Mouse (Mus musculus) liver, embryonic 14.5 days (tissue): ENCODE data around the gene Spic. TPM values are rescaled to one million over a fixed set of nuclear protein-coding genes. Genes with fewer than 3 reads are reported as not detected.
"Not testable (repeated sequence)": the region's sequence is repeated elsewhere in the genome, so short reads cannot be mapped to it uniquely, and the experiment has no call there.

ENCODE experiments used
- ATAC-seq: fragments of 200-750 bp; cut with Nextera tagmentation; 2 replicates; pipeline ENCODE4 v1.8.0; 2017; ENCODE audit warnings: moderate number of reproducible peaks, mild to moderate bottlenecking, moderate library complexity; ENCODE audit not compliant: insufficient read depth
- DNase-seq, 3 experiments: peaks; one replicate each; pipeline ENCODE4 v3.0.0-alpha.2; 2012 to 2013; ENCODE audit warnings: low read depth in 3 of 3, low spot score in 3 of 3
- H3K27ac ChIP-seq: fragments of 300-500 bp; sonication (generic); 2 replicates; pipeline ENCODE4 v1.5.1; 2014; ENCODE audit warnings: moderate library complexity, mild to moderate bottlenecking, control low read depth, inconsistent platforms
- H3K27me3 ChIP-seq: fragments of 300-500 bp; sonication (generic); 2 replicates; pipeline ENCODE4 v1.6.1; 2014; ENCODE audit warnings: mild to moderate bottlenecking, low read length, moderate library complexity; ENCODE audit not compliant: control insufficient read depth, insufficient read depth
- H3K36me3 ChIP-seq: fragments of 300-500 bp; sonication (generic); replicated peaks from 2 replicates; pipeline ENCODE4 v1.6.1; 2014; ENCODE audit warnings: low read depth; ENCODE audit not compliant: control insufficient read depth, insufficient read depth
- H3K4me1 ChIP-seq, 2 experiments: fragments of 200-500 bp in 1 of 2; fragments of 300-500 bp in 1 of 2; sonication (generic) in 1 of 2; replicated peaks; 2 replicates each; pipeline ENCODE4 v1.6.1; 2012 to 2014; ENCODE audit warnings: antibody characterized with exemption in 1 of 2, inconsistent platforms in 1 of 2, low read length in 1 of 2; ENCODE audit not compliant: control insufficient read depth in 2 of 2, insufficient read depth in 2 of 2
- H3K4me2 ChIP-seq: fragments of 300-500 bp; sonication (generic); 2 replicates; pipeline ENCODE4 v1.6.1; 2014; ENCODE audit warnings: low read depth, mild to moderate bottlenecking, control low read depth, moderate library complexity
- H3K4me3 ChIP-seq, 2 experiments: fragments of 200-500 bp in 1 of 2; fragments of 300-500 bp in 1 of 2; sonication (generic) in 1 of 2; 2 replicates each; pipeline ENCODE4 v1.5.1; 2012 to 2014; ENCODE audit warnings: low read depth in 2 of 2, low read length in 2 of 2, mild to moderate bottlenecking in 2 of 2, control low read depth in 1 of 2, inconsistent platforms in 1 of 2, moderate library complexity in 1 of 2; ENCODE audit not compliant: insufficient read depth in 1 of 2
- H3K9ac ChIP-seq: fragments of 300-500 bp; sonication (generic); replicated peaks from 2 replicates; pipeline ENCODE4 v1.6.1; 2014; ENCODE audit warnings: mild to moderate bottlenecking, control low read depth, moderate library complexity
- H3K9me3 ChIP-seq: fragments of 300-500 bp; sonication (generic); 2 replicates; pipeline ENCODE4 v1.6.1; 2016; ENCODE audit warnings: low read length, mixed read lengths; ENCODE audit not compliant: control insufficient read depth
- CTCF ChIP-seq: IDR thresholded peaks from 2 replicates; pipeline ENCODE4 v1.5.1; 2016; ENCODE audit warnings: antibody characterized with exemption, low read depth, control low read depth
- EP300 ChIP-seq: IDR thresholded peaks from 2 replicates; pipeline ENCODE4 v1.6.1; 2016; ENCODE audit warnings: antibody characterized with exemption, low read depth
- WGBS: fragments of 180-500 bp; shearing (Covaris S2); extraction: QIAGEN DNeasy Blood & Tissue Kit; methylation state at CpG from one replicate; pipeline ENCODE4 v1.1.7; 2014; ENCODE audit not compliant: insufficient replicate concordance; 5-methylcytosine and 5-hydroxymethylcytosine counted together
- polyA plus RNA-seq, 2 experiments: library from polyadenylated mRNA; depleted of rRNA in 1 of 2; stranded (reverse) in 1 of 2; unstranded in 1 of 2; fragments of >200 nt; fragmentation: Nextera tagmentation in 1 of 2; extraction: Ambion mirVana in 1 of 2; gene quantifications; 2 replicates each; pipeline versions ENCODE4 v1.2.1 to v1.2.3; 2012 to 2014

Spic gene
- polyA plus RNA-seq, 2 experiments, result 3.9 to 8.9 TPM

GRCm38 (mm10) chr10:88700938-88701337 is 16.1 kb upstream of the Spic start:
- TF ChIP-seq EP300, result no peak
- TF ChIP-seq CTCF, result no peak
- no peak for ATAC-seq
- Histone ChIP-seq H3K4me1 (no peaks in the 10 kb centered on the region), H3K9me3 (no peaks in the 10 kb centered on the region), H3K9ac (no peak overlapping the region), H3K4me3 (no peak overlapping the region), H3K27ac (no peak overlapping the region), H3K4me2 (no peak overlapping the region), H3K27me3 (no peaks in the 10 kb centered on the region), H3K36me3 (no peaks in the 10 kb centered on the region)
- no peak for DNase-seq
- WGBS, result 62% methylated on average over 6 of the region's 6 CpGs

- no peak overlapping the region for H3K9ac ChIP-seq
- WGBS, result 54% methylated on average over 4 of the region's 4 CpGs
- no peak for DNase-seq
Observed at GRCm38 (mm10) chr10:88682904-88683563, 1.8 kb downstream of the Spic start.

GRCm38 (mm10) chr10:88672825-88673224 is 12.0 kb downstream of the Spic start:
- no peak overlapping the region for H3K4me3 ChIP-seq

More at GRCm38 (mm10) chr10:88682904-88683563, 1.8 kb downstream of the Spic start:
- no peak overlapping the region for H3K4me3 ChIP-seq
- no peak for TF ChIP-seq EP300
- no peak for TF ChIP-seq CTCF
- no peaks in the 10 kb centered on the region for H3K36me3 ChIP-seq
- H3K27me3 ChIP-seq, result no peaks in the 10 kb centered on the region
- ATAC-seq, result no peak
- H3K4me2 ChIP-seq, result no peak overlapping the region
- no peaks in the 10 kb centered on the region for H3K9me3 ChIP-seq
- H3K27ac ChIP-seq, result no peak overlapping the region
- no peaks in the 10 kb centered on the region for H3K4me1 ChIP-seq

GRCm38 (mm10) chr10:88672123-88672522 is 12.7 kb downstream of the Spic start:
- Histone ChIP-seq H3K27ac (no peak overlapping the region), H3K4me3 (no peak overlapping the region), H3K36me3 (no peaks in the 10 kb centered on the region), H3K9ac (no peak overlapping the region), H3K27me3 (no peaks in the 10 kb centered on the region), H3K4me1 (no peaks in the 10 kb centered on the region), H3K9me3 (no peaks in the 10 kb centered on the region), H3K4me2 (no peak overlapping the region)
- 62% methylated on average over 6 of the region's 6 CpGs for WGBS
- no peak for DNase-seq
- ATAC-seq, result no peak
- no peak for TF ChIP-seq EP300
- no peak for TF ChIP-seq CTCF

More at GRCm38 (mm10) chr10:88672825-88673224, 12.0 kb downstream of the Spic start:
- Histone ChIP-seq H3K9ac (no peak overlapping the region), H3K27ac (no peak overlapping the region), H3K9me3 (no peaks in the 10 kb centered on the region), H3K36me3 (no peaks in the 10 kb centered on the region), H3K27me3 (no peaks in the 10 kb centered on the region), H3K4me2 (no peak overlapping the region), H3K4me1 (no peaks in the 10 kb centered on the region)
- WGBS, result 67% methylated on average over 7 of the region's 7 CpGs
- ATAC-seq (no peak), DNase-seq (no peak)
- TF ChIP-seq CTCF (no peak), EP300 (no peak)

- DNase-seq, result no peak
Observed at GRCm38 (mm10) chr10:88669719-88670118, 15.1 kb downstream of the Spic start.

GRCm38 (mm10) chr10:88663856-88664255 is 21.0 kb downstream of the Spic start:
- H3K4me3 ChIP-seq, H3K36me3 ChIP-seq, H3K27ac ChIP-seq, H3K27me3 ChIP-seq, H3K4me2 ChIP-seq, H3K9me3 ChIP-seq, ATAC-seq, H3K9ac ChIP-seq, DNase-seq, H3K4me1 ChIP-seq: not testable (repeated sequence)

More at GRCm38 (mm10) chr10:88669719-88670118, 15.1 kb downstream of the Spic start:
- H3K9ac ChIP-seq, result no peak overlapping the region
- H3K4me3 ChIP-seq, result no peak overlapping the region
- TF ChIP-seq EP300 (no peak), CTCF (no peak)
- H3K9me3 ChIP-seq, result no peaks in the 10 kb centered on the region
- no peak for ATAC-seq
- no peaks in the 10 kb centered on the region for H3K4me1 ChIP-seq
- H3K27me3 ChIP-seq, result no peaks in the 10 kb centered on the region
- no peak overlapping the region for H3K27ac ChIP-seq
- WGBS, result 26% methylated on average over 1 of the region's 1 CpGs
- no peaks in the 10 kb centered on the region for H3K36me3 ChIP-seq
- H3K4me2 ChIP-seq, result no peak overlapping the region
